Mouse (Mus musculus) hindbrain, embryonic 14.5 days (tissue): ENCODE results near the gene Gm9639. TPM values are rescaled to one million over a fixed set of nuclear protein-coding genes. Genes with fewer than 3 reads are reported as not detected.
"Not testable (repeated sequence)": the region's sequence is repeated elsewhere in the genome, so short reads cannot be mapped to it uniquely, and the experiment has no call there.

Experiments
- ATAC-seq: fragments of 200-750 bp; cut with Nextera tagmentation; 2 replicates; pipeline ENCODE4 v1.8.0; 2017; ENCODE audit warnings: moderate number of reproducible peaks, mild to moderate bottlenecking, moderate TSS enrichment, moderate library complexity; ENCODE audit not compliant: low FRiP score
- DNase-seq: peaks from one replicate; pipeline ENCODE4 v3.0.0-alpha.2; 2015; ENCODE audit warnings: low spot score
- H3K27ac ChIP-seq: fragments of 300-500 bp; sonication (generic); 2 replicates; pipeline ENCODE4 v1.5.1; 2014; ENCODE audit warnings: mild to moderate bottlenecking, moderate library complexity
- H3K27me3 ChIP-seq: fragments of 300-500 bp; sonication (generic); 2 replicates; pipeline ENCODE4 v1.6.1; 2014; ENCODE audit warnings: mild to moderate bottlenecking, low read length, mixed read lengths; ENCODE audit not compliant: control insufficient read depth, insufficient read depth
- H3K36me3 ChIP-seq: fragments of 300-500 bp; sonication (generic); replicated peaks from 2 replicates; pipeline ENCODE4 v1.6.1; 2014; ENCODE audit not compliant: control insufficient read depth, insufficient read depth
- H3K4me1 ChIP-seq: fragments of 300-500 bp; sonication (generic); replicated peaks from 2 replicates; pipeline ENCODE4 v1.6.1; 2014; ENCODE audit warnings: antibody characterized with exemption, low read length, mixed read lengths; ENCODE audit not compliant: control insufficient read depth, insufficient read depth
- H3K4me2 ChIP-seq: fragments of 300-500 bp; sonication (generic); replicated peaks from 2 replicates; pipeline ENCODE4 v1.6.1; 2014; ENCODE audit warnings: mild to moderate bottlenecking, moderate library complexity
- H3K4me3 ChIP-seq: fragments of 300-500 bp; sonication (generic); replicated peaks from 2 replicates; pipeline ENCODE4 v1.5.1; 2014; ENCODE audit warnings: mild to moderate bottlenecking, low read length
- H3K9ac ChIP-seq: fragments of 300-500 bp; sonication (generic); 2 replicates; pipeline ENCODE4 v1.6.1; 2014
- H3K9me3 ChIP-seq: fragments of 300-500 bp; sonication (generic); 2 replicates; pipeline ENCODE4 v1.6.1; 2016; ENCODE audit warnings: low read length; ENCODE audit not compliant: control insufficient read depth
- WGBS: fragments of 180-500 bp; shearing (Covaris S2); extraction: QIAGEN DNeasy Blood & Tissue Kit; methylation state at CpG from one replicate; pipeline ENCODE4 v1.1.7; 2014; 5-methylcytosine and 5-hydroxymethylcytosine counted together
- polyA plus RNA-seq: library from polyadenylated mRNA; unstranded; fragments of >200 nt; fragmentation: Nextera tagmentation; extraction: Ambion mirVana; gene quantifications from 2 replicates; pipeline ENCODE4 v1.2.1, GENCODE M21; 2014

The Gm9639 gene
- polyA plus RNA-seq, 1 experiment from 2014 or later: not detected

- no peak within 1 kb of the TSS for H3K4me2 ChIP-seq
- no peak within 1 kb of the TSS for H3K9ac ChIP-seq
- H3K36me3 ChIP-seq: no peaks in the 10 kb centered on the region
- no peak within 1 kb of the TSS for H3K27ac ChIP-seq
- H3K27me3 ChIP-seq: no peaks in the 10 kb centered on the region
- 59% methylated on average over 8 of the region's 8 CpGs for WGBS
- no peaks in the 10 kb centered on the region for H3K9me3 ChIP-seq
- no peak for DNase-seq
- no peaks in the 10 kb centered on the region for H3K4me1 ChIP-seq
- no peak within 1 kb of the TSS for H3K4me3 ChIP-seq
- ATAC-seq: no peak
Observed at GRCm38 (mm10) chr10:77798921-77799508, 4.1 kb upstream of the Gm9639 start, which contains the start of gene Gm19668. Gm19668 (minus strand) TSS chr10:77799133.

GRCm38 (mm10) chr10:77798164-77798920 is 3.5 kb upstream of the Gm9639 start:
- WGBS: 30% methylated on average over 3 of the region's 3 CpGs
- not testable (repeated sequence) for H3K9ac ChIP-seq, ATAC-seq, H3K4me2 ChIP-seq, DNase-seq, H3K4me1 ChIP-seq, H3K36me3 ChIP-seq, H3K4me3 ChIP-seq, H3K9me3 ChIP-seq, H3K27ac ChIP-seq, H3K27me3 ChIP-seq

GRCm38 (mm10) chr10:77797677-77798076 is 2.8 kb upstream of the Gm9639 start:
- Histone ChIP-seq H3K36me3 (no peaks in the 10 kb centered on the region), H3K4me1 (no peaks in the 10 kb centered on the region), H3K27me3 (no peaks in the 10 kb centered on the region), H3K4me3 (no peak overlapping the region), H3K4me2 (no peak overlapping the region), H3K9me3 (no peaks in the 10 kb centered on the region), H3K27ac (no peak overlapping the region), H3K9ac (no peak overlapping the region)
- no peak for ATAC-seq
- 20% methylated on average over 3 of the region's 3 CpGs for WGBS
- DNase-seq: no peak

GRCm38 (mm10) chr10:77788621-77789020 is 6.3 kb downstream of the Gm9639 start:
- 87% methylated on average over 2 of the region's 2 CpGs for WGBS
- no peak for ATAC-seq
- no peak overlapping the region for H3K27ac ChIP-seq

GRCm38 (mm10) chr10:77787876-77788275 is 7.0 kb downstream of the Gm9639 start, which contains the start of gene Gm7137:
Gm7137 (minus strand) TSS chr10:77788200.
- not testable (repeated sequence) for H3K36me3 ChIP-seq, H3K4me3 ChIP-seq, H3K9me3 ChIP-seq, H3K4me1 ChIP-seq, DNase-seq, ATAC-seq, H3K27ac ChIP-seq, H3K9ac ChIP-seq, H3K27me3 ChIP-seq, H3K4me2 ChIP-seq
- 83% methylated on average over 1 of the region's 1 CpGs for WGBS

More at GRCm38 (mm10) chr10:77788621-77789020, 6.3 kb downstream of the Gm9639 start:
- H3K4me3 ChIP-seq: no peak overlapping the region
- DNase-seq: no peak
- no peaks in the 10 kb centered on the region for H3K27me3 ChIP-seq
- H3K4me2 ChIP-seq: no peak overlapping the region
- H3K36me3 ChIP-seq: no peaks in the 10 kb centered on the region
- H3K9me3 ChIP-seq: no peaks in the 10 kb centered on the region
- H3K4me1 ChIP-seq: no peaks in the 10 kb centered on the region
- H3K9ac ChIP-seq: no peak overlapping the region

DNA sequence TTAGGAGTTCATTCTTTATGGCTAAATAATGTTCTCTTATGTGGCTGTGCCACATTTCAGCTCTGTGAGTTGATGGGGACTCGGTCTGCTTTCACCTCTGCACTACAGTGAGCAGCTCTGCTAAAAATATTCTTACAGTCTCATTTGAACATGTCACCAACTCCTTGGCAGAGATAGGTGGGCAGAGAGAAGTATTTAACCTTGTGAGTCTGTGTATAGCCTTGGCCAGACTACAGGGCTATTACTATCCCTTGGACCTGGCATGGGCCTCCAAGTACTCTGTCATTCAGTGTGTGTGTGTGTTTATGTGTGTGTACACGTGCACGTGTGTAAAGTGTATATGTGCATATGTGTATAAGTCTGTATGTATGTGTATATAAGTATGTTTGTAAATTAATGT is 11.5 kb downstream of the Gm9639 start:
- ATAC-seq, H3K4me3 ChIP-seq, H3K36me3 ChIP-seq, DNase-seq, H3K4me1 ChIP-seq, H3K4me2 ChIP-seq, H3K9me3 ChIP-seq, H3K27me3 ChIP-seq, H3K9ac ChIP-seq, H3K27ac ChIP-seq: not testable (repeated sequence)
- WGBS: 93% methylated on average over 1 of the region's 3 CpGs

DNA sequence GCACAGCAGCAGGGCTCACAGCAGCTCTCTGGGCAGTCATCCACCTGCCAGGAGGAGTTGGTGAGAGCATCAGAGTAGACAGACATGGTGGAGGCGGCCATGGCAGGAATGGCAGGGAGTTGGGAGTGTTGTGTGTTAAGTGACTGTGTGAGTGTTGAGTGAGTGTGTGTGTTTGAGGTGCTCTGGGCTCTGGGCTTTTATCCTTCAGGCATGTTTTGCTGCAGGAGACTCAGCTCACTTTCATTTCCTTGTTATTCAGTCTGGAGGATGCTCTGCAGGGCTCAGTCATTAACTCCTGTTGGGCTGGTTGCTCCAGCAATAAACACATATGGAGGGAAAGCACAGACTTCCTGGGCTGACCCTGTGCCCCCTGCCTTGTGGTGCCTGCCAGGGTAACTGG is 12.4 kb downstream of the Gm9639 start, which contains the start of gene Gm3250:
Gm3250 (minus strand) TSS at position 101 of the 400 bp plus-strand sequence.
- H3K4me2 ChIP-seq, H3K4me3 ChIP-seq, H3K27ac ChIP-seq, H3K27me3 ChIP-seq, H3K9ac ChIP-seq, ATAC-seq, H3K36me3 ChIP-seq, DNase-seq, H3K4me1 ChIP-seq, H3K9me3 ChIP-seq: not testable (repeated sequence)
- WGBS: no CpG with 5 or more reads among the region's 1 CpGs

DNA sequence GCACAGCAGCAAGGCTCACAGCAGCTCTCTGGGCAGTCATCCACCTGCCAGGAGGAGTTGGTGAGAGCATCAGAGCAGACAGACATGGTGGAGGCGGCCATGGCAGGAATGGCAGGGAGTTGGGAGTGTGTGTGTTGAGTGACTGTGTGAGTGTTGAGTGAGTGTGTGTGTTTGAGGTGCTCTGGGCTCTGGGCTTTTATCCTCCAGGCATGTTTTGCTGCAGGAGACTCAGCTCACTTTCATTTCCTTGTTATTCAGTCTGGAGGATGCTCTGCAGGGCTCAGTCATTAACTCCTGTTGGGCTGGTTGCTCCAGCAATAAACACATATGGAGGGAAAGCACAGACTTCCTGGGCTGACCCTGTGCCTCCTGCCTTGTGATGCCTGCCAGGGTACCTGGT is 18.0 kb downstream of the Gm9639 start, which contains the start of gene Gm7138:
Gm7138 (minus strand) TSS at position 101 of the 400 bp plus-strand sequence.
- 75% methylated on average over 1 of the region's 1 CpGs for WGBS
- H3K27me3 ChIP-seq, H3K9ac ChIP-seq, ATAC-seq, DNase-seq, H3K27ac ChIP-seq, H3K9me3 ChIP-seq, H3K4me3 ChIP-seq, H3K4me2 ChIP-seq, H3K36me3 ChIP-seq, H3K4me1 ChIP-seq: not testable (repeated sequence)

DNA sequence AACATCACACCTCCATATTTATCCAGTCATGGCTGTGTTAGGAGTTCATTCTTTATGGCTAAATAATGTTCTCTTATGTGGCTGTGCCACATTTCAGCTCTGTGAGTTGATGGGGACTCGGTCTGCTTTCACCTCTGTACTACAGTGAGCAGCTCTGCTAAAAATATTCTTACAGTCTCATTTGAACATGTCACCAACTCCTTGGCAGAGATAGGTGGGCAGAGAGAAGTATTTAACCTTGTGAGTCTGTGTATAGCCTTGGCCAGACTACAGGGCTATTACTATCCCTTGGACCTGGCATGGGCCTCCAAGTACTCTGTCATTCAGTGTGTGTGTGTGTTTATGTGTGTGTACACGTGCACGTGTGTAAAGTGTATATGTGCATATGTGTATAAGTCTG is 22.7 kb downstream of the Gm9639 start:
- not testable (repeated sequence) for H3K4me2 ChIP-seq, DNase-seq, H3K9me3 ChIP-seq, H3K4me1 ChIP-seq, H3K9ac ChIP-seq, H3K4me3 ChIP-seq, ATAC-seq, H3K27ac ChIP-seq, H3K36me3 ChIP-seq, H3K27me3 ChIP-seq
- WGBS: 100% methylated on average over 1 of the region's 3 CpGs
